25 mouse cellular contexts compared by ENCODE assay signal in genomic region chr3:34908489-34908888, GRCm38 (mm10).
A peak's percentile ranks its signal among the peaks of the same experiment; 100 is the strongest.
DNase-seq lines count a peak whose midpoint lies in the region; ATAC-seq lines count a peak whose summit lies in the region.
"Had no signal": no experiment of that assay in that cellular context is flagged by ENCODE, and none has a peak within 500 bp of the region (broad histone marks: within the 10 kb centered on the region; RNA-seq: fewer than 3 reads in every experiment).

No protein-coding gene starts in this region.

- no peak overlapping the region for H3K4me2 ChIP-seq in embryonic facial prominence, embryonic 15.5 days (replicated peaks)
- 0 out of 2 replicates have a peak overlapping the region, but pooled peaks have one; percentile 19 for H3K4me2 ChIP-seq in stomach, embryonic 15.5 days
- H3K4me2 ChIP-seq: forebrain, embryonic 12.5 days; heart, embryonic 13.5 days had no signal

- no peak for ATAC-seq in embryonic facial prominence, embryonic 15.5 days (ENCODE audit: insufficient number of reproducible peaks, low FRiP score, low TSS enrichment, low read depth)
- peak; percentile 79 for ATAC-seq in stomach, embryonic 15.5 days (ENCODE audit: insufficient read depth, low FRiP score, low read depth)
- no peak for ATAC-seq in megakaryocyte, adult 5-6 weeks (ENCODE audit: poor library complexity, severe bottlenecking)
- ATAC-seq: Patski had no signal

- no peak overlapping the region for H3K9ac ChIP-seq in embryonic facial prominence, embryonic 15.5 days
- no peak overlapping the region for H3K9ac ChIP-seq in stomach, embryonic 15.5 days
- H3K9ac ChIP-seq: forebrain, embryonic 12.5 days; heart, embryonic 13.5 days had no signal

- no peaks in the 10 kb centered on the region for H3K9me3 ChIP-seq in embryonic facial prominence, embryonic 15.5 days (replicated peaks)
- H3K9me3 ChIP-seq in stomach, embryonic 15.5 days = no peaks in the 10 kb centered on the region
- H3K9me3 ChIP-seq: forebrain, embryonic 12.5 days had no signal

- H3K4me1 ChIP-seq in embryonic facial prominence, embryonic 15.5 days = no peaks in the 10 kb centered on the region
- no peaks in the 10 kb centered on the region for H3K4me1 ChIP-seq in stomach, embryonic 15.5 days
- H3K4me1 ChIP-seq: forebrain, embryonic 12.5 days had no signal

- H3K27me3 ChIP-seq in embryonic facial prominence, embryonic 15.5 days = no peaks in the 10 kb centered on the region
- H3K27me3 ChIP-seq in stomach, embryonic 15.5 days (replicated peaks) = no peaks in the 10 kb centered on the region
- H3K27me3 ChIP-seq: CH12.LX; forebrain, embryonic 12.5 days; Patski had no signal

- peak; percentile 39 to 70 for DNase-seq in lung, adult 18-20 months
- peak; percentile 16 for DNase-seq in lung, postnatal 10 days
- no peak for DNase-seq in gastrocnemius, adult 8-10 months (ENCODE audit: low spot score in 2 of 2)
- no peak for DNase-seq in kidney, adult 11 months
- DNase-seq: B cell, adult 2 months; cerebellum, adult 11 months; cerebellum, postnatal 10 days; gastrocnemius, postnatal 10 days; heart, adult 18-20 months; heart, postnatal 14 days; kidney, adult 2 months; midbrain, embryonic 14.5 days; spleen, adult 18-20 months; thymus, adult 18-20 months had no signal

- WGBS in embryonic facial prominence, embryonic 15.5 days = 87% methylated on average over 5 of the region's 5 CpGs
- WGBS in stomach, embryonic 15.5 days = 72% methylated on average over 5 of the region's 5 CpGs

- no peak overlapping the region for H3K4me3 ChIP-seq in embryonic facial prominence, embryonic 15.5 days (replicated peaks)
- no peak overlapping the region for H3K4me3 ChIP-seq in stomach, embryonic 15.5 days (replicated peaks)
- H3K4me3 ChIP-seq: erythroblast, embryonic 14.5 days; forebrain, embryonic 12.5 days; heart, embryonic 13.5 days; left cerebral cortex, adult 2 months had no signal

- H3K36me3 ChIP-seq in embryonic facial prominence, embryonic 15.5 days = no peaks in the 10 kb centered on the region
- no peaks in the 10 kb centered on the region for H3K36me3 ChIP-seq in stomach, embryonic 15.5 days
- H3K36me3 ChIP-seq: forebrain, embryonic 12.5 days; G1E; heart, embryonic 13.5 days had no signal

- H3K27ac ChIP-seq in embryonic facial prominence, embryonic 15.5 days (replicated peaks) = peak overlapping the region; percentile 56; the same call in 1 of the 2 replicates
- peak overlapping the region; percentile 78 for H3K27ac ChIP-seq in stomach, embryonic 15.5 days
- H3K27ac ChIP-seq: forebrain, embryonic 12.5 days; heart, embryonic 13.5 days; kidney, postnatal 0 days; left cerebral cortex, adult 2 months had no signal

Comparison
In these comparisons a context has a peak if more than half of its experiments do, and no peak if none do; other contexts are left out.
1. DNase-seq: peak in lung, adult 18-20 months (2 of 2) and lung, postnatal 10 days (single experiment); none in gastrocnemius, adult 8-10 months (0 of 2) and kidney, adult 11 months (single experiment).